Mouse (Mus musculus): ENCODE data around the gene Rab3d. TPM values are rescaled to one million over a fixed set of nuclear protein-coding genes. Genes with fewer than 3 reads are reported as not detected.

Gene Rab3d
- polyA plus RNA-seq, 1 experiment: 7.8 TPM

DNA sequence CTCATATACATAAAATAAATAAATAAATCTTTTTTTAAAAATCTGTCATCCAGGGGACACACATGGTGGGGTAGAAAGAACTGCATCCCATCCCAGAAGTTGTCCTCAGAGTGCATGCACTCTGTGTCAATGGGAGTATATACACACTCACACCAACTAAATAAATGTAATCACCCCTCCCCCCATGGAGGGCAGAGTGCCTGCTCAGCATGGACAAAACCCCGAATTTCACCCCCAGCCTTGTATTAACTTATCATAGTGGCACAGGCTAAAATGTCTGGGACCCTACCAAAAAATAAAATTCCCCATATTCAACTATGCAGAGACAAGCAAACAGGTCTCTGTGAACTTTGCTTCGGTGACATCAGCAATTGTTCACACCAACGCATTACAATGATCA is 36.6 kb upstream of the Rab3d start:
- H3K27ac ChIP-seq (ENCODE audit: insufficient read depth, low read length): no peak overlapping the region
- no peaks in the 10 kb centered on the region for H3K27me3 ChIP-seq (ENCODE audit: control insufficient read depth, insufficient read depth, low read length, poor library complexity, severe bottlenecking)
- no peak overlapping the region for H3K9ac ChIP-seq (ENCODE audit: low read depth, poor library complexity, severe bottlenecking)
- no peak overlapping the region for H3K4me3 ChIP-seq (ENCODE audit: low read depth, low read length)
- no peaks in the 10 kb centered on the region for H3K9me3 ChIP-seq (replicated peaks; ENCODE audit: control insufficient read depth, insufficient read depth, low read length, poor library complexity, severe bottlenecking)
- TF ChIP-seq EP300 (IDR thresholded peaks at IDR 0.05; ENCODE audit: insufficient read depth, low read depth, low read length): no peak
- TF ChIP-seq POLR2A (IDR thresholded peaks at IDR 0.05; ENCODE audit: insufficient read depth, low read length): no peak
- TF ChIP-seq CTCF (IDR thresholded peaks at IDR 0.05; ENCODE audit: low read depth, low read length): no peak
- H3K36me3 ChIP-seq (ENCODE audit: control insufficient read depth, insufficient read depth, low read length, poor library complexity, severe bottlenecking): no peaks in the 10 kb centered on the region
- no peaks in the 10 kb centered on the region for H3K4me1 ChIP-seq (ENCODE audit: control insufficient read depth, insufficient read depth, low read length)

DNA sequence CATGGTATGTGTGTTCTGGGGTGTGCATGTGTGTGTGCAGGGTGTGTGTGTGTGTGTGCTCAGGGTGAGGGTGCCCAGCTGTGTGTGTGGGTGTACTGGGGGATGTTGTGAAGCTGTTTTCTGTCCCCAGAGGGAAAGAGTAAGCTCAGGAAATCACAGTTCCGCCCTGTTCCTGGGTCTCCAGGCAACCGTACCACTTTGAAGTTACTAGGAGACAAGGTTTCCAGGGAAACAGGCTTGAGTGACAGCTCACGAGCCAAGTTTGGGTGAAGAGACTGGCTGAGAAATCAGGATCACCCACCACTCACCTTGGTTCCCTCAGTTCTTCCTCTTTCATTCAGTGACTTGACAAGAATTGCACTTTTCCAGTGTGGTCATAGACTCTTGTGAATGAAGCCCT is 35.6 kb upstream of the Rab3d start:
- no peaks in the 10 kb centered on the region for H3K27me3 ChIP-seq (ENCODE audit: control insufficient read depth, insufficient read depth, low read length, poor library complexity, severe bottlenecking)
- H3K36me3 ChIP-seq (ENCODE audit: control insufficient read depth, insufficient read depth, low read length, poor library complexity, severe bottlenecking): no peaks in the 10 kb centered on the region
- H3K9me3 ChIP-seq (replicated peaks; ENCODE audit: control insufficient read depth, insufficient read depth, low read length, poor library complexity, severe bottlenecking): no peaks in the 10 kb centered on the region
- no peaks in the 10 kb centered on the region for H3K4me1 ChIP-seq (ENCODE audit: control insufficient read depth, insufficient read depth, low read length)
- H3K9ac ChIP-seq (ENCODE audit: low read depth, poor library complexity, severe bottlenecking): no peak overlapping the region
- H3K27ac ChIP-seq (ENCODE audit: insufficient read depth, low read length): no peak overlapping the region
- no peak for TF ChIP-seq EP300 (IDR thresholded peaks at IDR 0.05; ENCODE audit: insufficient read depth, low read depth, low read length)
- H3K4me3 ChIP-seq (ENCODE audit: low read depth, low read length): no peak overlapping the region

DNA sequence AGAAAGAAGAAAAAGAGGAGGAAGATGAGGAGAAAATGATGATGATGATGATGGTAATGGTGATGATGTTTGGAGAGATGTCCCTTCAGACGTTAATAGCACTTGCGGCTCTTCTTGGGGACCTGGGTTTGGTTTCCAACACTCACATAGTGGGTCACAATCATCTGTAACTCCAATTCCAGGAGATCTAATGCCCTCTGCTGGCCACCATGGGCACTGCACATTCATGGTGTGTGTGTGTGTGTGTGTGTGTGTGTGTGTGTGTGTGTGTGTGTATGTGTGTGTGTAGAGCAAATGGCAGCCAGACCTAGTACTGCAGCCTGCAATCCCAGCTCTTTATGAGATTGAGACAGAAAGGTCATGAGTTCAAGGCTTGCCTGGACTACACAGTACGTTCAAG is 34.0 kb upstream of the Rab3d start:
- no peaks in the 10 kb centered on the region for H3K9me3 ChIP-seq (replicated peaks; ENCODE audit: control insufficient read depth, insufficient read depth, low read length, poor library complexity, severe bottlenecking)
- no peak overlapping the region for H3K27ac ChIP-seq (ENCODE audit: insufficient read depth, low read length)
- no peaks in the 10 kb centered on the region for H3K27me3 ChIP-seq (ENCODE audit: control insufficient read depth, insufficient read depth, low read length, poor library complexity, severe bottlenecking)
- peak; percentile 66 for TF ChIP-seq CTCF (IDR thresholded peaks at IDR 0.05; ENCODE audit: low read depth, low read length)
- no peak for TF ChIP-seq EP300 (IDR thresholded peaks at IDR 0.05; ENCODE audit: insufficient read depth, low read depth, low read length)
- no peak for TF ChIP-seq POLR2A (IDR thresholded peaks at IDR 0.05; ENCODE audit: insufficient read depth, low read length)
- no peak overlapping the region for H3K9ac ChIP-seq (ENCODE audit: low read depth, poor library complexity, severe bottlenecking)
- peaks cover 2% of the 10 kb centered on the region for H3K4me1 ChIP-seq (ENCODE audit: control insufficient read depth, insufficient read depth, low read length)
- no peak overlapping the region for H3K4me3 ChIP-seq (ENCODE audit: low read depth, low read length)
- no peaks in the 10 kb centered on the region for H3K36me3 ChIP-seq (ENCODE audit: control insufficient read depth, insufficient read depth, low read length, poor library complexity, severe bottlenecking)

DNA sequence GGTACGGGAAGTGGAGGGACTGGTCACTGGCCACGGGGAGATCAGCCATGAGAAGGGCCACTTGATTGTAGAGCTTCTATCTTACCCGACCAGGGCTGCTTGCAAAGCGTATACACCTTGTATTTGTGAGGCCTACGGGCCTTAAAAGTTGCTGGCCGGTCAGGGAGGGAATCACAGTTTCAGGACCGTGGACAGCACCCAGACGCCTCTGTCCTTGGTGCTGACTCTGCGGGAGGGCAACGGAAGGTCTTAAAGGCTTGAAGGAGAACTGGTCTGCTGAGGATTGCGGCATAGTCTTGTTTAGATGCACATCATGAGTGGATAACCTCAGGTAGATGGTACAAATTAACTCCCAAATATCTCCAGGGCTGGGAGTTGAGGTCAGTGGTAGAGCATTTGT is 32.3 kb upstream of the Rab3d start:
- Histone ChIP-seq H3K9ac (ENCODE audit: low read depth, poor library complexity, severe bottlenecking) (no peak overlapping the region), H3K4me1 (ENCODE audit: control insufficient read depth, insufficient read depth, low read length) (peaks cover 2% of the 10 kb centered on the region), H3K27ac (ENCODE audit: insufficient read depth, low read length) (no peak overlapping the region), H3K36me3 (ENCODE audit: control insufficient read depth, insufficient read depth, low read length, poor library complexity, severe bottlenecking) (no peaks in the 10 kb centered on the region), H3K4me3 (ENCODE audit: low read depth, low read length) (no peak overlapping the region), H3K27me3 (ENCODE audit: control insufficient read depth, insufficient read depth, low read length, poor library complexity, severe bottlenecking) (no peaks in the 10 kb centered on the region), H3K9me3 (replicated peaks; ENCODE audit: control insufficient read depth, insufficient read depth, low read length, poor library complexity, severe bottlenecking) (no peaks in the 10 kb centered on the region)
- TF ChIP-seq EP300 (IDR thresholded peaks at IDR 0.05; ENCODE audit: insufficient read depth, low read depth, low read length) (peak; percentile 77; the same call in 1 of the 2 replicates), POLR2A (IDR thresholded peaks at IDR 0.05; ENCODE audit: insufficient read depth, low read length) (no peak), CTCF (IDR thresholded peaks at IDR 0.05; ENCODE audit: low read depth, low read length) (peak; percentile 42)

DNA sequence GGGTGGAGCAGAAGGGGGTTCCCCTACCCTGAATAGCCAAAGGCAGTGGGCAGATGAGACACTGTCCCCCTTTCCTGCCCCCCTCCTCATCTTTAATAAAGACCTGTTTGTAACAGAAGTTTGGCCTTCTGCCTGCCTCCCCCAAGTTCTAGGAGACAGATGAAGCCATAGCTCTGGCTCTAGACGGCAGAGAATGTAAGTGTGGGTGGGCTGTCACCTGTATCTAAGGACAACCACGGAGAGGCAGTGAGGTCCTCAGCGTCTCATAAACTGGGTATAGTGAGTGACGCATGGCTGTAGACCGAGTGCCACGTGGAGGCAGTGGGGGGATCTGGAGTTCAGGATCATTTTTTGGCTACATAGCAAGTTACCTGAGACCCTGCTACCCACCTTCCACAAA is 30.8 kb upstream of the Rab3d start:
- Histone ChIP-seq H3K9ac (ENCODE audit: low read depth, poor library complexity, severe bottlenecking) (no peak overlapping the region), H3K36me3 (ENCODE audit: control insufficient read depth, insufficient read depth, low read length, poor library complexity, severe bottlenecking) (no peaks in the 10 kb centered on the region), H3K27me3 (ENCODE audit: control insufficient read depth, insufficient read depth, low read length, poor library complexity, severe bottlenecking) (no peaks in the 10 kb centered on the region), H3K4me3 (ENCODE audit: low read depth, low read length) (no peak overlapping the region), H3K4me1 (ENCODE audit: control insufficient read depth, insufficient read depth, low read length) (peaks cover 2% of the 10 kb centered on the region), H3K9me3 (replicated peaks; ENCODE audit: control insufficient read depth, insufficient read depth, low read length, poor library complexity, severe bottlenecking) (no peaks in the 10 kb centered on the region), H3K27ac (ENCODE audit: insufficient read depth, low read length) (no peak overlapping the region)
- TF ChIP-seq EP300 (IDR thresholded peaks at IDR 0.05; ENCODE audit: insufficient read depth, low read depth, low read length) (no peak), POLR2A (IDR thresholded peaks at IDR 0.05; ENCODE audit: insufficient read depth, low read length) (no peak), CTCF (IDR thresholded peaks at IDR 0.05; ENCODE audit: low read depth, low read length) (no peak)

DNA sequence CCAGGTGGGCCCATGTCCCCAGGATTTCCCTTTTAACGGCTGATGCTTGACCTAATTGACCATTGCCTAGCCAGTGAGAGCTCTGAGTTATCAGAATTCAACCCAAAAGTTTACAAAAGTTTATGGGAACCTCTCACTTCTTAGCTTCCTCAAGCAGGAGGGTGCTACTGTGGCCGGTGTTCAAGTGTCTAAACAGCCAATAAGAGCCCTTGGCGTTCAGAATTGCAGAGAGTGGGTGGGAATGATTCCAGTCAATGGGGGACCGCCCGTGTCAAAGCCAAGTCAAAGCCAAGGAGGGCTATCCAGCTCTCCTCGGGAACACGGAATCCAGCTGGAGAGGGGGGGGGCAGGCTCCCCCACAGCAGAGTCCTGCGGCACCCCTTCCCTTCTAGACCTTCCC is 30.2 kb upstream of the Rab3d start:
- Histone ChIP-seq H3K36me3 (ENCODE audit: control insufficient read depth, insufficient read depth, low read length, poor library complexity, severe bottlenecking) (no peaks in the 10 kb centered on the region), H3K4me1 (ENCODE audit: control insufficient read depth, insufficient read depth, low read length) (peaks cover 4% of the 10 kb centered on the region), H3K27ac (ENCODE audit: insufficient read depth, low read length) (no peak overlapping the region), H3K4me3 (ENCODE audit: low read depth, low read length) (no peak overlapping the region), H3K27me3 (ENCODE audit: control insufficient read depth, insufficient read depth, low read length, poor library complexity, severe bottlenecking) (no peaks in the 10 kb centered on the region), H3K9ac (ENCODE audit: low read depth, poor library complexity, severe bottlenecking) (no peak overlapping the region), H3K9me3 (replicated peaks; ENCODE audit: control insufficient read depth, insufficient read depth, low read length, poor library complexity, severe bottlenecking) (no peaks in the 10 kb centered on the region)
- TF ChIP-seq EP300 (IDR thresholded peaks at IDR 0.05; ENCODE audit: insufficient read depth, low read depth, low read length) (no peak), POLR2A (IDR thresholded peaks at IDR 0.05; ENCODE audit: insufficient read depth, low read length) (no peak)
